21 mouse cellular contexts compared by ENCODE assay signal in genomic region chr2:179569171-179569570, GRCm38 (mm10).
DNase-seq lines count a peak whose midpoint lies in the region; ATAC-seq and TF ChIP-seq lines count a peak whose summit lies in the region.
"Had no signal": no experiment of that assay in that cellular context is flagged by ENCODE, and none has a peak within 500 bp of the region (broad histone marks: within the 10 kb centered on the region; RNA-seq: fewer than 3 reads in every experiment).

No protein-coding gene starts in this region.

- peak overlapping the region; percentile 44; the same call in 1 of the 2 replicates for H3K27ac ChIP-seq in forebrain, embryonic 14.5 days (ENCODE audit: low read depth, low read length)
- no peak overlapping the region for H3K27ac ChIP-seq in forebrain, embryonic 11.5 days (ENCODE audit: low read depth, low read length)
- peak overlapping the region; percentile 35 for H3K27ac ChIP-seq in limb, embryonic 12.5 days
- no peak overlapping the region for H3K27ac ChIP-seq in limb, embryonic 10.5 days
- H3K27ac ChIP-seq: embryonic facial prominence, embryonic 13.5 days; heart, embryonic 13.5 days; hindbrain, embryonic 15.5 days; intestine, embryonic 15.5 days had no signal

- no peak for DNase-seq in forebrain, embryonic 14.5 days (ENCODE audit: low spot score)
- DNase-seq in forebrain, embryonic 11.5 days (ENCODE audit: low spot score) = no peak
- DNase-seq in limb, embryonic 10.5 days (ENCODE audit: low spot score) = no peak
- peak; percentile 49 for DNase-seq in R1 (ENCODE audit: low read depth, low spot score)
- no peak for DNase-seq in urinary bladder, postnatal 25 days (ENCODE audit: low spot score)
- DNase-seq in kidney, postnatal 4 days = no peak
- DNase-seq: adrenal gland, postnatal 25 days; cerebellum, adult 18-20 months; cerebellum, adult 9-11 months; gastrocnemius, postnatal 36 days; heart, adult 11 months; heart, postnatal 36 days; kidney, adult 18-20 months had no signal

- no peaks in the 10 kb centered on the region for H3K9me3 ChIP-seq in forebrain, embryonic 14.5 days (replicated peaks; ENCODE audit: control insufficient read depth, low read length)
- H3K9me3 ChIP-seq in forebrain, embryonic 11.5 days (ENCODE audit: control insufficient read depth, low read length) = peaks cover 3% of the 10 kb centered on the region; the same call in 1 of the 2 replicates
- H3K9me3 ChIP-seq in limb, embryonic 12.5 days = peaks cover 5% of the 10 kb centered on the region; the same call in 1 of the 2 replicates
- H3K9me3 ChIP-seq in limb, embryonic 10.5 days (replicated peaks) = no peaks in the 10 kb centered on the region
- H3K9me3 ChIP-seq in E14TG2a.4 (ENCODE audit: low read length) = peaks cover 13% of the 10 kb centered on the region
- H3K9me3 ChIP-seq: embryonic facial prominence, embryonic 13.5 days; heart, embryonic 13.5 days; hindbrain, embryonic 15.5 days; intestine, embryonic 15.5 days had no signal

- ATAC-seq in forebrain, embryonic 14.5 days = no peak
- no peak for ATAC-seq in forebrain, embryonic 11.5 days (replicated peaks; ENCODE audit: low FRiP score)
- no peak for ATAC-seq in limb, embryonic 12.5 days (ENCODE audit: insufficient number of reproducible peaks, insufficient read depth, low FRiP score, low TSS enrichment, low read depth)
- ATAC-seq: activated CD4-positive, CD25-positive, alpha-beta regulatory T cell, adult 4 months; intestine, embryonic 15.5 days had no signal

- H3K4me3 ChIP-seq in forebrain, embryonic 14.5 days (ENCODE audit: low read depth, low read length) = no peak overlapping the region
- no peak overlapping the region for H3K4me3 ChIP-seq in forebrain, embryonic 11.5 days (ENCODE audit: low read depth, low read length)
- no peak overlapping the region for H3K4me3 ChIP-seq in limb, embryonic 12.5 days (replicated peaks)
- H3K4me3 ChIP-seq in limb, embryonic 10.5 days = no peak overlapping the region
- H3K4me3 ChIP-seq in E14TG2a.4 (replicated peaks; ENCODE audit: low read length) = 0 out of 2 replicates have a peak overlapping the region, but pooled peaks have one; percentile 57
- H3K4me3 ChIP-seq: embryonic facial prominence, embryonic 13.5 days; heart, embryonic 13.5 days; hindbrain, embryonic 15.5 days; intestine, embryonic 15.5 days had no signal

- no peaks in the 10 kb centered on the region for H3K36me3 ChIP-seq in forebrain, embryonic 14.5 days (ENCODE audit: control insufficient read depth, insufficient read depth, low read length)
- no peaks in the 10 kb centered on the region for H3K36me3 ChIP-seq in forebrain, embryonic 11.5 days (ENCODE audit: control insufficient read depth, insufficient read depth, low read length)
- no peaks in the 10 kb centered on the region for H3K36me3 ChIP-seq in limb, embryonic 12.5 days
- H3K36me3 ChIP-seq in limb, embryonic 10.5 days = no peaks in the 10 kb centered on the region
- H3K36me3 ChIP-seq in E14TG2a.4 (ENCODE audit: insufficient read depth, low read length) = 0 out of 2 replicates have a peak, but pooled peaks cover 4% of the 10 kb centered on the region
- H3K36me3 ChIP-seq: embryonic facial prominence, embryonic 13.5 days; G1E; heart, embryonic 13.5 days; hindbrain, embryonic 15.5 days; intestine, embryonic 15.5 days had no signal

- peaks cover 34% of the 10 kb centered on the region for H3K4me1 ChIP-seq in forebrain, embryonic 14.5 days (ENCODE audit: control insufficient read depth, insufficient read depth, low read length)
- peaks cover 34% of the 10 kb centered on the region for H3K4me1 ChIP-seq in forebrain, embryonic 11.5 days (replicated peaks; ENCODE audit: control insufficient read depth, insufficient read depth, low read length)
- H3K4me1 ChIP-seq in limb, embryonic 12.5 days (replicated peaks) = peaks cover 56% of the 10 kb centered on the region
- peaks cover 37% of the 10 kb centered on the region for H3K4me1 ChIP-seq in limb, embryonic 10.5 days
- peaks cover 83% of the 10 kb centered on the region for H3K4me1 ChIP-seq in E14TG2a.4 (replicated peaks; ENCODE audit: low read depth, low read length)
- H3K4me1 ChIP-seq: intestine, embryonic 15.5 days had no signal

- WGBS in forebrain, embryonic 14.5 days = 31% methylated on average over 10 of the region's 10 CpGs
- 53% methylated on average over 10 of the region's 10 CpGs for WGBS in forebrain, embryonic 11.5 days
- 13% methylated on average over 10 of the region's 10 CpGs for WGBS in limb, embryonic 12.5 days
- WGBS in limb, embryonic 10.5 days = 32% methylated on average over 10 of the region's 10 CpGs

- H3K9ac ChIP-seq in forebrain, embryonic 14.5 days (ENCODE audit: low read length) = no peak overlapping the region
- no peak overlapping the region for H3K9ac ChIP-seq in forebrain, embryonic 11.5 days (ENCODE audit: low read length)
- no peak overlapping the region for H3K9ac ChIP-seq in limb, embryonic 12.5 days (replicated peaks)
- H3K9ac ChIP-seq: embryonic facial prominence, embryonic 13.5 days; heart, embryonic 13.5 days; hindbrain, embryonic 15.5 days; intestine, embryonic 15.5 days had no signal

- H3K27me3 ChIP-seq in forebrain, embryonic 14.5 days (replicated peaks; ENCODE audit: control insufficient read depth, insufficient read depth, low read length) = no peaks in the 10 kb centered on the region
- H3K27me3 ChIP-seq in forebrain, embryonic 11.5 days (ENCODE audit: control insufficient read depth, insufficient read depth, low read length) = no peaks in the 10 kb centered on the region
- H3K27me3 ChIP-seq in limb, embryonic 12.5 days = peaks cover 20% of the 10 kb centered on the region
- H3K27me3 ChIP-seq in limb, embryonic 10.5 days (ENCODE audit: low read depth, poor library complexity, severe bottlenecking) = peaks cover 27% of the 10 kb centered on the region; the same call in 1 of the 2 replicates
- H3K27me3 ChIP-seq in E14TG2a.4 (ENCODE audit: insufficient read depth, low read length) = peaks cover 18% of the 10 kb centered on the region
- H3K27me3 ChIP-seq: hindbrain, embryonic 15.5 days had no signal

- no peak for TF ChIP-seq CTCF in E14TG2a.4 (conservative IDR thresholded peaks at IDR 0.05; ENCODE audit: low read length)

- no peak overlapping the region for H3K4me2 ChIP-seq in forebrain, embryonic 14.5 days (ENCODE audit: low read length)
- H3K4me2 ChIP-seq in forebrain, embryonic 11.5 days (ENCODE audit: low read depth, low read length, severe bottlenecking) = no peak overlapping the region
- 0 out of 2 replicates have a peak overlapping the region, but pooled peaks have one; percentile 10 for H3K4me2 ChIP-seq in limb, embryonic 12.5 days
- H3K4me2 ChIP-seq: embryonic facial prominence, embryonic 13.5 days; heart, embryonic 13.5 days; hindbrain, embryonic 15.5 days; intestine, embryonic 15.5 days had no signal

Comparison
In these comparisons a context has a peak if more than half of its experiments do, and no peak if none do; other contexts are left out.
1. H3K27ac ChIP-seq: peak in forebrain, embryonic 14.5 days (single experiment) and limb, embryonic 12.5 days (single experiment); none in forebrain, embryonic 11.5 days (single experiment) and limb, embryonic 10.5 days (single experiment).